Mouse (Mus musculus): Measurements from ENCODE around the gene Slc46a3. TPM values are rescaled to one million over a fixed set of nuclear protein-coding genes. Genes with fewer than 3 reads are reported as not detected.

Gene Slc46a3
- polyA plus RNA-seq, 1 experiment: 6.5 TPM

DNA sequence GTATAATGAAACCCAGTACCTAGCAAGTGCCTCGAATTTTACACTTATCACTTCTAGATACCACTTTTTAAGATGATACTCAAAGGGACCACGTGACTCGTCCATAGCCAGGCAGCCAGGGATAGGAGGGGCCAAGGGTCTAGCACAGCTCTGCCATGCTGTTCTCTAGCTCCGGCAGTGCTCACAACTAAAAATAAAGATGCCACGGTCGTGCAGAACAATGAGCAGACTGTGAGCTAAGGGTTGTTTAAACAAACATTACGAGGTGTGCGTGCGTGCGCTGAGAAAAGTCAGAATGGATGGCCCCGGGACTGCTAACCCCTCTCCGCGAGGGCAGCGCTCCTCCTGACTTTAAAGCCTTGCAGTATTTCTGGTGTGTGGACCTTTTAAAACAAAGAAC, 61.8 kb downstream of the Slc46a3 start:
- TF ChIP-seq POLR2A (IDR thresholded peaks at IDR 0.05; ENCODE audit: borderline replicate concordance, extremely low read depth, insufficient read depth, insufficient read length, poor library complexity, severe bottlenecking) (no peak), CTCF (IDR thresholded peaks at IDR 0.05; ENCODE audit: borderline replicate concordance, extremely low read depth, insufficient read depth, insufficient read length) (no peak)
- no peak for DNase-seq (ENCODE audit: low read depth)

DNA sequence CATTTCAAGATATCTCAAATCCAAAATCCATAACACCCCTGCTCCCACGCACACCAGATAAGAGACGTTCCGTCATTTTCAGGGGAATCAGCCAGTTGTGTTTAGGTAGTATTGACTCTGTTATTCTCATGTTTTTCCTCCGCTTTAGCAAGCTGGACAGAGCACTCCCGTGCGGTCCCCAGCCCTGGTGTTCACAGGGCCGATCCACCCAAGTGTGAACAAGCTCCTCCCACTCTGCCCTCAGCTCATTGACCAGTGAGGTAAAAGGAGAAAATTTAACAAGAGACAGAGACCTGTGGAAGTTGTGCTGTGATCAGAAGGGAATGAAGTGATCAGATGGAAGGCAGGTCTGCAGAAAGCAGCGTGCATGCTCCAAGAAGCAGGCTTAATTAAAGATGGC, 65.8 kb downstream of the Slc46a3 start:
- no peak for DNase-seq (ENCODE audit: low read depth)
- TF ChIP-seq CTCF (IDR thresholded peaks at IDR 0.05; ENCODE audit: borderline replicate concordance, extremely low read depth, insufficient read depth, insufficient read length): no peak
- TF ChIP-seq POLR2A (IDR thresholded peaks at IDR 0.05; ENCODE audit: borderline replicate concordance, extremely low read depth, insufficient read depth, insufficient read length, poor library complexity, severe bottlenecking): no peak

Other genes starting within 250 kb of the Slc46a3 start
- gene Flt1, start 168.8 kb downstream of the Slc46a3 start, polyA plus RNA-seq (2012; rRNA removed): 4.5 and 8.1 TPM in 2 replicates
- gene Pomp, start 34.4 kb downstream of the Slc46a3 start, polyA plus RNA-seq (2012; rRNA removed): 227 and 275 TPM in 2 replicates
- gene Mtus2, start 62.5 kb upstream of the Slc46a3 start, polyA plus RNA-seq (2012; rRNA removed): 13.2 and 28.8 TPM in 2 replicates

Data from brain, embryonic 14.5 days (tissue).